8 mouse cellular contexts compared by ENCODE assay signal in the genomic region with DNA sequence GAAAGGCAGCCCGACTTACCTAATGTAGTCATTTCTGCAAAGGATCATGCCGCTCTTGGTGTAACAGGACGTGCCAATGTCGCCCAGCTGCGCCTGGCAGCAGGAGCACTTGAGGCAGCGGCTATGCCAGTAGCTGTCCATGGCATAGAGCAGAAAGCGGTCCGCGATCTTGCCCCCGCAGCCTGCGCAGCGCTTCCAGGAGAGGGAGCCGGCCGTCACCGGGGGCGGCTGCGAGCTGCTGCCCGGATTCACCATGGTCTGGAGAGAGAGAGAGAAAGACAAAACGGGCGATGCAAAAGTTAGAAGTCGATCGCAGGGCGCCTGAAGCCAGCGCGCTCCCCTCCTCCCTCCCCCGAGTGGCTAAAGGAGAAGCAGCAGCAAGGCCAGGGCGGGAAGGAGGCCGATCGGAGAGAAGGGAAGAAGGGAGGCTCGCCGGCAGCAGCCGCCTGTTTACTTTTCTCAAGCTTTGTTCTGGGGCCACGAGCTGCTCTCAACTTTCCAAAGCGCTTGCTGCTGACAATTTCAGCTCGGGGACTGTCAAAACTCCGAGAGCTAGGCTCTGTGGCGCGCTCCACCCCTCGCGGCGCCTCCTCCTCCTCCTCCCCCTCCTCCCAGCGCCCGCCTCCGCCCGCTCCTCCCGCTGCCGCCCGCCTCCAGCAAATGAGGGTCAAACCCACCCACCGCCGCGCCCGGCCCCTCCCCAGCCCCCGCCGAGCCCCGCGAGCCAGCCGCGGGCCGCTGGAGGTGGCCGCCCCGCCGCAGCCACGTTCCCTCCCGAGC. TPM values are rescaled to one million over a fixed set of nuclear protein-coding genes. Genes with fewer than 3 reads are reported as not detected.
DNase-seq lines count a peak whose midpoint lies in the region; ATAC-seq and TF ChIP-seq lines count a peak whose summit lies in the region.

No protein-coding gene starts in this region.

- peaks cover 24% of the 10 kb centered on the region; the same call in 1 of the 2 replicates for H3K4me1 ChIP-seq in embryonic facial prominence, embryonic 14.5 days (ENCODE audit: control insufficient read depth, insufficient read depth, low read length)
- peaks cover 38% of the 10 kb centered on the region for H3K4me1 ChIP-seq in heart, embryonic 15.5 days (replicated peaks)
- peaks cover 44% of the 10 kb centered on the region for H3K4me1 ChIP-seq in lung, embryonic 15.5 days
- peaks cover 15% of the 10 kb centered on the region for H3K4me1 ChIP-seq in olfactory bulb, adult 2 months (ENCODE audit: control insufficient read depth, insufficient read depth, low read length)
- peaks cover 16% of the 10 kb centered on the region for H3K4me1 ChIP-seq in thymus, adult 2 months (replicated peaks; ENCODE audit: control insufficient read depth, insufficient read depth, low read length)

- H3K4me3 ChIP-seq in embryonic facial prominence, embryonic 14.5 days (ENCODE audit: low read depth, low read length): peak overlapping the region; percentile 90
- H3K4me3 ChIP-seq in heart, embryonic 15.5 days: peak overlapping the region; percentile 89
- H3K4me3 ChIP-seq in lung, embryonic 15.5 days: peak overlapping the region; percentile 95
- H3K4me3 ChIP-seq in olfactory bulb, adult 2 months (ENCODE audit: insufficient read depth, low read depth, low read length): peak overlapping the region; percentile 59
- peak overlapping the region; percentile 65 for H3K4me3 ChIP-seq in thymus, adult 2 months (ENCODE audit: control insufficient read depth, insufficient read depth, low read length)

- DNase-seq in B cell, adult 2 months: peak; percentile 60 to 64
- peak; percentile 93 for DNase-seq in adrenal gland, postnatal 25 days
- DNase-seq in embryonic facial prominence, embryonic 14.5 days (ENCODE audit: low spot score): peak; percentile 96
- peak; percentile 93 for DNase-seq in kidney, postnatal 14 days
- peak; percentile 89 for DNase-seq in thymus, adult 2 months

- H3K27ac ChIP-seq in embryonic facial prominence, embryonic 14.5 days (replicated peaks; ENCODE audit: low read depth, low read length): peak overlapping the region; percentile 99
- peak overlapping the region; percentile 100 for H3K27ac ChIP-seq in heart, embryonic 15.5 days
- H3K27ac ChIP-seq in lung, embryonic 15.5 days: peak overlapping the region; percentile 100
- peak overlapping the region; percentile 32; the same call in 1 of the 2 replicates for H3K27ac ChIP-seq in olfactory bulb, adult 2 months (ENCODE audit: insufficient read depth, low read depth, low read length)
- peak overlapping the region; percentile 61 for H3K27ac ChIP-seq in thymus, adult 2 months (ENCODE audit: control insufficient read depth, insufficient read depth, low read length)

- under 1% methylated on average over 49 of the region's 64 CpGs for WGBS in embryonic facial prominence, embryonic 14.5 days
- under 1% methylated on average over 58 of the region's 64 CpGs for WGBS in heart, embryonic 15.5 days
- WGBS in lung, embryonic 15.5 days: under 1% methylated on average over 64 of the region's 64 CpGs
- 1% methylated on average over 54 of the region's 64 CpGs for WGBS in olfactory bulb, adult 2 months
- WGBS in thymus, adult 2 months: under 1% methylated on average over 64 of the region's 64 CpGs

- peaks cover 13% of the 10 kb centered on the region for H3K36me3 ChIP-seq in embryonic facial prominence, embryonic 14.5 days (ENCODE audit: control insufficient read depth, insufficient read depth, low read length)
- H3K36me3 ChIP-seq in heart, embryonic 15.5 days: no peaks in the 10 kb centered on the region
- peaks cover 5% of the 10 kb centered on the region; the same call in 1 of the 2 replicates for H3K36me3 ChIP-seq in lung, embryonic 15.5 days
- 0 out of 2 replicates have a peak, but pooled peaks cover 4% of the 10 kb centered on the region for H3K36me3 ChIP-seq in thymus, adult 2 months (ENCODE audit: control insufficient read depth, insufficient read depth, low read length)

- no peak for TF ChIP-seq CTCF in olfactory bulb, adult 2 months (IDR thresholded peaks at IDR 0.05; ENCODE audit: insufficient read depth, low read depth, low read length)
- TF ChIP-seq CTCF in thymus, adult 2 months (IDR thresholded peaks at IDR 0.05; ENCODE audit: borderline replicate concordance, control insufficient read depth, extremely low read depth, insufficient read depth, low read length, poor library complexity): no peak

- peak overlapping the region; percentile 97 for H3K9ac ChIP-seq in embryonic facial prominence, embryonic 14.5 days (ENCODE audit: low read depth, low read length)
- peak overlapping the region; percentile 94 for H3K9ac ChIP-seq in heart, embryonic 15.5 days
- H3K9ac ChIP-seq in lung, embryonic 15.5 days: peak overlapping the region; percentile 95

- peak overlapping the region; percentile 96 for H3K4me2 ChIP-seq in embryonic facial prominence, embryonic 14.5 days (ENCODE audit: low read depth, low read length)
- peak overlapping the region; percentile 82 for H3K4me2 ChIP-seq in heart, embryonic 15.5 days
- peak overlapping the region; percentile 87 for H3K4me2 ChIP-seq in lung, embryonic 15.5 days

- H3K9me3 ChIP-seq in embryonic facial prominence, embryonic 14.5 days (ENCODE audit: control insufficient read depth, low read length): no peaks in the 10 kb centered on the region
- H3K9me3 ChIP-seq in heart, embryonic 15.5 days (replicated peaks): no peaks in the 10 kb centered on the region
- no peaks in the 10 kb centered on the region for H3K9me3 ChIP-seq in lung, embryonic 15.5 days

- no peaks in the 10 kb centered on the region for H3K27me3 ChIP-seq in embryonic facial prominence, embryonic 14.5 days (replicated peaks; ENCODE audit: control insufficient read depth, insufficient read depth, low read length)
- no peaks in the 10 kb centered on the region for H3K27me3 ChIP-seq in heart, embryonic 15.5 days
- H3K27me3 ChIP-seq in lung, embryonic 15.5 days: no peaks in the 10 kb centered on the region
- H3K27me3 ChIP-seq in thymus, adult 2 months (ENCODE audit: control insufficient read depth, insufficient read depth, low read length): no peaks in the 10 kb centered on the region

- ATAC-seq in embryonic facial prominence, embryonic 14.5 days (ENCODE audit: low read depth): peak; percentile 48
- peak; percentile 67 for ATAC-seq in heart, embryonic 15.5 days (replicated peaks; ENCODE audit: insufficient number of reproducible peaks, insufficient read depth, low FRiP score, low read depth)
- peak; percentile 75 for ATAC-seq in lung, embryonic 15.5 days (ENCODE audit: borderline replicate concordance, extremely low read depth, low FRiP score, low TSS enrichment)

- no peak for TF ChIP-seq POLR2A in olfactory bulb, adult 2 months (IDR thresholded peaks at IDR 0.05; ENCODE audit: insufficient read depth, low read depth, low read length)
- peak; percentile 44; the same call in 1 of the 2 replicates for TF ChIP-seq POLR2A in thymus, adult 2 months (IDR thresholded peaks at IDR 0.05; ENCODE audit: control insufficient read depth, extremely low read depth, insufficient read depth, low read length, poor library complexity)

RNA-seq across cellular contexts. Expression of gene Lmo4, which starts 3.0 kb away (rescaled TPM):
- total RNA-seq in adrenal gland, postnatal 25 days (2021): 92.8 and 97.9 TPM in 2 replicates
- 83.6 and 84.2 TPM in 2 replicates for polyA plus RNA-seq in embryonic facial prominence, embryonic 14.5 days (2014; fragmentation: Nextera tagmentation; extraction: Ambion mirVana)
- polyA plus RNA-seq in heart, embryonic 15.5 days (2015; fragmentation: Nextera tagmentation; extraction: Ambion mirVana): 43.5 and 46.0 TPM in 2 replicates
- 60.7 and 61.7 TPM in 2 replicates for polyA plus RNA-seq in lung, embryonic 15.5 days (2015; fragmentation: Nextera tagmentation; extraction: Ambion mirVana)
- polyA plus RNA-seq in olfactory bulb, adult 2 months (2012; ENCODE audit: insufficient read depth, insufficient read length, low replicate concordance, missing spikeins): not detected in 2 replicates
- polyA plus RNA-seq in thymus, adult 2 months (2012; rRNA removed): 99.1 and 106 TPM in 2 replicates

Comparison
In these comparisons a context has a peak if more than half of its experiments do, and no peak if none do; other contexts are left out.
1. Peak in every context shown above with its lines: DNase-seq, ATAC-seq, H3K4me3 ChIP-seq and H3K27ac ChIP-seq.
2. H3K27ac ChIP-seq: peak in every context shown above with its lines; median percentile 100 in heart, embryonic 15.5 days; 100 in lung, embryonic 15.5 days; 99 in embryonic facial prominence, embryonic 14.5 days; 61 in thymus, adult 2 months; 32 in olfactory bulb, adult 2 months.